Mouse (Mus musculus): ENCODE data around the gene Klhl40. TPM values are rescaled to one million over a fixed set of nuclear protein-coding genes. Genes with fewer than 3 reads are reported as not detected.

The Klhl40 gene
- polyA plus RNA-seq, 1 experiment from 2014 or later: 0.99 TPM

DNA sequence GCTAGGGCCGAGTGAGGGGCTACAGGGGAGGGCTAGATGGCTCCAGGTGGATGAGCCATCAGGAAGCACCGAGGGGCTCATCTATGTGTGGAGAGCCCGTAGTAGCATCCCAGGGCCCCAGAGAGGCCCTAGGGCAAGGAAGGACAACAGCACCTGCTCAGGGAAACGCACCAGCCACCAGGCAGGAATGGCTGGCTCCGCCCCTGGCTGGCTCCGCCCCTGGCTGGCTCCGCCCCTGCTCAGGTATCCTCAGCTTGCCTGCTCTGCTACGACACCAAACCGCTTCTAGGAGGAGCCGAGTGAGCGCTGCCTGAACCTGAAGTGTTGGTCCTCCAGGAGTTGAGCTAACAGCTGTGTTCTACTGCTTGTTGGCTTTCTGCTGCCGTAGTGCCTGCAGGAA lies 20.3 kb downstream of the Klhl40 start:
- WGBS: 9% methylated on average over 12 of the region's 12 CpGs
- Histone ChIP-seq H3K9me3 (ENCODE audit: low read length) (no peaks in the 10 kb centered on the region), H3K27ac (ENCODE audit: low read length) (no peak overlapping the region), H3K4me1 (ENCODE audit: insufficient read depth, low read length) (no peaks in the 10 kb centered on the region), H3K4me3 (ENCODE audit: low read length) (no peak overlapping the region), H3K9ac (replicated peaks; ENCODE audit: low read length) (no peak overlapping the region), H3K36me3 (ENCODE audit: insufficient read depth, low read length) (no peaks in the 10 kb centered on the region), H3K27me3 (ENCODE audit: insufficient read depth, low read length) (no peaks in the 10 kb centered on the region), H3K4me2 (replicated peaks; ENCODE audit: low read depth, low read length) (0 out of 2 replicates have a peak overlapping the region, but pooled peaks have one; percentile 23)
- peak; percentile 59; the same call in 1 of the 2 replicates for ATAC-seq (ENCODE audit: low FRiP score, low TSS enrichment)

DNA sequence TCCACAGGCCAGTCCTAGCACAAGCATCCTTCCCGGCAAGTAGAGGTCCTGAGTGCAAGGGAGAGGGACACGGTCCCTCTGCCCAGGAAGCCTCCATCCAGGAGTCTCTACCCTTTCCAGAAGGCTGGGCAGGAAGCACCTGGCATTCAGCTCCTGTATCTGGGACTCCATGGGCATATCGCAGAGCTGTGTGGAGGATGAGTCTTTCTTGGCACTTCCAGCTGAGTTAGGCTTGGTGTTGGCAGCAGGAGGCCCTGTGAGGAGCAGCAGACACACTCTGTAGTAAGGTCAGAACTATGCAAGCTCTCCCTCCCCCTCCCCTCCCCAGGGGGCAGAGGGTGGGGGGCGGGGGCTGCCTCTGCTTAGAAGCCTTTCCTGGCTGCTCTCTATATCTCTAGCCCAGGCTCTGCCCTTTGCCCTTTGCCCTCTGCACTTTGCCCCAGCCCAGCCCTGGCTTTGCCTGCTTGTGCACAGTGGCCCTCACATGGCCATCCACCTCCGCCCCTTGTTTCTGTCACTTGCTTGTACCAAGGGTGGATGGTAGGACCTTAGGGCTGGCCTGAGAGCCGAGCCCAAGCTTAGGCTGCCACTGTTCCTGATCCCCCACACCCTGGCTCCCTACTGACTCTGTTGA lies 21.6 kb downstream of the Klhl40 start:
- Histone ChIP-seq H3K27me3 (ENCODE audit: insufficient read depth, low read length) (no peaks in the 10 kb centered on the region), H3K9ac (replicated peaks; ENCODE audit: low read length) (no peak overlapping the region), H3K9me3 (ENCODE audit: low read length) (no peaks in the 10 kb centered on the region), H3K4me3 (ENCODE audit: low read length) (no peak overlapping the region), H3K4me2 (replicated peaks; ENCODE audit: low read depth, low read length) (no peak overlapping the region), H3K4me1 (ENCODE audit: insufficient read depth, low read length) (no peaks in the 10 kb centered on the region), H3K36me3 (ENCODE audit: insufficient read depth, low read length) (no peaks in the 10 kb centered on the region), H3K27ac (ENCODE audit: low read length) (no peak overlapping the region)
- WGBS: 54% methylated on average over 6 of the region's 6 CpGs
- no peak for ATAC-seq (ENCODE audit: low FRiP score, low TSS enrichment)

DNA sequence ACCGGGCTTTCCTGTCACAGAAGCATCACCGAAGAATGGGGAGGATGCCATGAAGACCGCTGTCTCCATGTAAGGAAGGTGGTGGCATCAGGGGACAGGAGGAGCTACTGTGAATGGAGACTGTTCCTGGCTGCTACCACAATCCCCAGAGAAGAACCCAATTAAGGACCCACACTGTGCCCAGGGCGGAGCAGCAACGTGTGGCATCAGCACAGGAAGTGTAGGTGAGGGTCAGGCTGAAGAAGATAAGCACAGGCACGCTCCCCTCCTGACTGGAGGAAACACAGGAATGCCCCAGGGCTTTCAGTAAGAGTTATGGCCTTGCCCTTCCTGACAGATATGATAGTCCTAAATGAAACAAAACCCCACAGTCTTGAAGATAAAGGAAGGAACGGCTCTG lies 25.3 kb downstream of the Klhl40 start:
- Histone ChIP-seq H3K27me3 (ENCODE audit: insufficient read depth, low read length) (no peaks in the 10 kb centered on the region), H3K9ac (replicated peaks; ENCODE audit: low read length) (no peak overlapping the region), H3K4me3 (ENCODE audit: low read length) (no peak overlapping the region), H3K9me3 (ENCODE audit: low read length) (no peaks in the 10 kb centered on the region), H3K4me1 (ENCODE audit: insufficient read depth, low read length) (no peaks in the 10 kb centered on the region), H3K4me2 (replicated peaks; ENCODE audit: low read depth, low read length) (no peak overlapping the region), H3K27ac (ENCODE audit: low read length) (no peak overlapping the region), H3K36me3 (ENCODE audit: insufficient read depth, low read length) (no peaks in the 10 kb centered on the region)
- 52% methylated on average over 7 of the region's 7 CpGs for WGBS
- ATAC-seq (ENCODE audit: low FRiP score, low TSS enrichment): no peak

DNA sequence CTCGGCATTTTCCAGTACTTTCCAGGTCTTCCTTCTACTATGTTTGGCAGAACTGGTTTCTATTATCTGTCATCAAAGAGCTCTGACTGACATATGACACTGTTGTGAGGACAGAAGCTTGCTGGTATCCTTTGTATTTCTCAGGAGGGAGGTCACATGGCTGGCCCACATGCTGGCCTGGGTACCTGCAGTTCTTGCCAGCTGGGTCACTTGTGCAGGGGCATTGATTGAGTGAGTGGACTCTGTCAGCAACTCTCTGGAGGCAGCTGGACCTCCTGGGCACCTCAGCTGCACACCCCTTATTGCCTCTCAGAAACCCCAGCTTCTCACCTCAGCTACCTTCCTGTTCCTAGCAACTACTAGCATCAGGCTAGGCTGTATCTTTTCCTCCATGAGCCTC lies 30.1 kb downstream of the Klhl40 start:
- H3K4me2 ChIP-seq (replicated peaks; ENCODE audit: low read depth, low read length): no peak overlapping the region
- no peak overlapping the region for H3K4me3 ChIP-seq (ENCODE audit: low read length)
- no peak overlapping the region for H3K9ac ChIP-seq (replicated peaks; ENCODE audit: low read length)
- H3K4me1 ChIP-seq (ENCODE audit: insufficient read depth, low read length): 0 out of 2 replicates have a peak, but pooled peaks cover 3% of the 10 kb centered on the region
- H3K9me3 ChIP-seq (ENCODE audit: low read length): no peaks in the 10 kb centered on the region
- WGBS: 74% methylated on average over 1 of the region's 1 CpGs
- no peaks in the 10 kb centered on the region for H3K27me3 ChIP-seq (ENCODE audit: insufficient read depth, low read length)
- no peak overlapping the region for H3K27ac ChIP-seq (ENCODE audit: low read length)
- ATAC-seq (ENCODE audit: low FRiP score, low TSS enrichment): no peak
- H3K36me3 ChIP-seq (ENCODE audit: insufficient read depth, low read length): no peaks in the 10 kb centered on the region

DNA sequence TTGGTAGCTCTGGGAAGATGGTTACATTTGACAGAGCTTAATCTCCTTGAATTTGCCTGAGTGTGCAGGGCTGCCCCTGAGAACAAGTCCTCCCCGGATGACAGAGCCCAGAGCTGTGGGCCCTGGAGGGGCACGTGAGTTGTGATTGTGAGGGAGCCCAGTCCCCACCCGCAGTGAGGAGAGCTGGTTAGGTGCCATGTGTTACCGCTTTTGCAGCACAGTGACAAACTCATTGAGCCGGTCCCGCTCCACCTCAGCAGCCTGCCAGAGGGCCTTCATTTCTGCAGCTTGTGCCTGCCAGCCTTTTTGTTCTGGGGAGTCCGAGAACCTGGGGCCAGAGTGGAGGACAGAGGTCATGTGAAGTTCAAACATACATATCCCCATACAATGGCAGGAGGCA lies 30.5 kb downstream of the Klhl40 start:
- Histone ChIP-seq H3K27ac (ENCODE audit: low read length) (no peak overlapping the region), H3K4me1 (ENCODE audit: insufficient read depth, low read length) (0 out of 2 replicates have a peak, but pooled peaks cover 3% of the 10 kb centered on the region), H3K36me3 (ENCODE audit: insufficient read depth, low read length) (no peaks in the 10 kb centered on the region), H3K9ac (replicated peaks; ENCODE audit: low read length) (no peak overlapping the region), H3K4me3 (ENCODE audit: low read length) (no peak overlapping the region), H3K9me3 (ENCODE audit: low read length) (no peaks in the 10 kb centered on the region), H3K27me3 (ENCODE audit: insufficient read depth, low read length) (no peaks in the 10 kb centered on the region), H3K4me2 (replicated peaks; ENCODE audit: low read depth, low read length) (no peak overlapping the region)
- 64% methylated on average over 7 of the region's 7 CpGs for WGBS
- ATAC-seq (ENCODE audit: low FRiP score, low TSS enrichment): no peak

DNA sequence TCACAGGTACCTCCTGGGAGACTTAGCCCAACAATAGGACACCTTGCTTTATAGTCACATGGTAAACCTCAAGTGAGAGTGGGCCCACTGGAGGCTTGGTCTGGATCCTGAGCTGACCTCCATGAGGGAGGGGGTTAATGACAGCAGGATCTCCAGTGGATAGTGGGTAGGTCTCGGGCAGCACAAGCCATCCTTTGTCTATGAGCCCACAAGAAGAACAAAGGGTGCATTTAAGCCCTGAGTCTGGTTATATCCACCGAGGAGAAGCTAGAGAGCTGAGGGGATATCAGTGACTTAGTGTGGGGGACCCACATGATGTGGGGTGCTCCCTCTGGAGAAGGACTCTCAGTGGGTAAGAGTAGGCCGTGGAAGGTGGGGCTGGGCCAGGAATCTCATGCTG lies 31.1 kb downstream of the Klhl40 start:
- Histone ChIP-seq H3K27ac (ENCODE audit: low read length) (no peak overlapping the region), H3K36me3 (ENCODE audit: insufficient read depth, low read length) (no peaks in the 10 kb centered on the region), H3K4me1 (ENCODE audit: insufficient read depth, low read length) (0 out of 2 replicates have a peak, but pooled peaks cover 3% of the 10 kb centered on the region), H3K4me2 (replicated peaks; ENCODE audit: low read depth, low read length) (no peak overlapping the region), H3K9ac (replicated peaks; ENCODE audit: low read length) (no peak overlapping the region), H3K4me3 (ENCODE audit: low read length) (no peak overlapping the region), H3K27me3 (ENCODE audit: insufficient read depth, low read length) (no peaks in the 10 kb centered on the region), H3K9me3 (ENCODE audit: low read length) (no peaks in the 10 kb centered on the region)
- ATAC-seq (ENCODE audit: low FRiP score, low TSS enrichment): no peak
- 83% methylated on average over 3 of the region's 3 CpGs for WGBS

DNA sequence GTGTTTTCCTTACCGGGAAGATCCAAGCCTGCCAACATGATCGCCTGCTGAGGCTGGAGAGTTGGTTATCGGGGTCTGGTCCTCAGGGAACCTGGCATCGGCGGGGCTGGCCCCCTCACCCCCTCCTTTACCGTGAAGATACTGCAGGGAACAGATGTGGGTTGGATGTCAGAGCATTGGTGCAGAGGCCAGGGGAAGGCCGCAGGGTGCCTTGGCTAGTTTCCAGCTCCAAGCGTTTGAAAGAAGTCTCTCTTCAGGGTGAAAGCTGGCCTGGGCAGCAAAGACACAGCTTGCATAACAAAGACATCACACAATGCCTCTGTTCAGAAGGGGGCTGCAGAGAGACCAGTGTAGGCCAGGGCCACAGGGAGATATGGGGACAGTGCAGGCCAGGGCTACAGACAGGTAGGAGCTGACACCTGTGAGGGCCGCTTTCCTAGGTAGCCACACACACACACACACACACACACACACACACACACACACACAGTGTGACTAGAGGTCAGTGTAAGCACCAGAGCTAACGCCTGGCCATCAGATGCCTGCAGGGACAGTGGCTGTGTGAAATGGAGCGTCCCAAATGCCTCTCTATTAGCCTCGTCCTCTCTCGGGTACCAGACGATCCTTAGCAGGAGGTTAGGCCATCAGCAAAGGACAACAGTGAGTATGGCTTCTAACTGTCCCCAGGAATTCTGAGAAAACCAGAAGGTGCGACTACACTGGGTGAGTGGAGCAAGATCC lies 32.8 kb downstream of the Klhl40 start:
- Histone ChIP-seq H3K36me3 (ENCODE audit: insufficient read depth, low read length) (no peaks in the 10 kb centered on the region), H3K9me3 (ENCODE audit: low read length) (no peaks in the 10 kb centered on the region), H3K27me3 (ENCODE audit: insufficient read depth, low read length) (no peaks in the 10 kb centered on the region), H3K27ac (ENCODE audit: low read length) (no peak overlapping the region), H3K4me3 (ENCODE audit: low read length) (no peak overlapping the region), H3K9ac (replicated peaks; ENCODE audit: low read length) (no peak overlapping the region), H3K4me1 (ENCODE audit: insufficient read depth, low read length) (0 out of 2 replicates have a peak, but pooled peaks cover 3% of the 10 kb centered on the region), H3K4me2 (replicated peaks; ENCODE audit: low read depth, low read length) (no peak overlapping the region)
- WGBS: 23% methylated on average over 15 of the region's 15 CpGs
- ATAC-seq (ENCODE audit: low FRiP score, low TSS enrichment): no peak

DNA sequence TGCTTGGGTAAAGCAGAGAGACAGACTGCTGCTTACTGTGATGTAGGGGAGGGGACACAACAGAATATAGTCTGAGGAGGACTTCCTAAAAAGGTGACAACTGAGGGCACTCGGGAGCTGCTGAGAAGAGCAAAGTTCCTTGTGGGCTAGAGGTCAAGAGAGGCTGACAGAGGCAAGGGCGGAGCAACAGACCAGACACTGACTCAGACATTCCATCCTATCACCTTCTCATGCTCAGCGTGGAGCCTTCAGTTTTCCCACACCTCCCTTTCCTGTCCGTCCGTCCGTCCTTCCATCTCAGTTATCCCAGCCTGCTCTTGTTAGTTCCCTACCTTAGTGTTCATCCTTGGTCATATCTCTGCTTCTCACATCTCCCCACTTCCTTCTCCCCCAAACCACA lies 37.8 kb downstream of the Klhl40 start:
- WGBS: 64% methylated on average over 6 of the region's 6 CpGs
- H3K36me3 ChIP-seq (ENCODE audit: insufficient read depth, low read length): no peaks in the 10 kb centered on the region
- ATAC-seq (ENCODE audit: low FRiP score, low TSS enrichment): no peak

DNA sequence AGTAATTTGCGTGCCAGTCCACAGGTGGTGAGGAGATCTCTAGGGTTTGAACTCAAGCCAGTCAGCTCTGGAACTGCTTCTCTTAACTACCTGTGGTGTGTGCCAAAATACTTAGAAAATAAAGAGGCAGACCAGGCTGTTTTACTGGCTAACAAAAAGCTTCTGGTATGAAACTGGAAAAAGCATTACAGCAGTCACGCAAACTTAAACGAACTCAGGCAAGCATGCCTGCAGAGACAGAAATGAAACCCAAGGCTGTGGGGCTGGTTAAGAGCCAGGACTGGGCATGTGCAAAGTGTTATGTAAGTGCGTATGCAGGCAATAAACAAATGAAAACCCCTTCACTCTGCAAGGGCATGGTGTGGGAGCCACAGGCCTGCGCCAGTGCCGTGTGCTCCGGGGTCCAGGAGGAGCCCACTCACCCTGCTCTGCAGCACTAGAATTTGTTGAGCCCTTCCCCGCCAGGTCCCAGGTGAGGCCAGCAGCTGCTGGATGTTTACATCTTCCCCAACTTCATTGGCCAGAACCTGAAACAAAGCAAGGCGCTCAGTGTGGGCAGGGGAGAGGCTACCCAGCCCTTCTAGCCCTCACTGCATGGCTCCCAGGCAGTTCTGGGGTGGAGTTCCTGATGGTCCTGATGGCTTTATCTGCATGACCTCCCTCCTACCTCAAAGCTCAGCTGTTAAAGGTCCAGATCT lies 41.8 kb downstream of the Klhl40 start:
- no peaks in the 10 kb centered on the region for H3K27me3 ChIP-seq (ENCODE audit: insufficient read depth, low read length)
- H3K9ac ChIP-seq (replicated peaks; ENCODE audit: low read length): no peak overlapping the region
- 74% methylated on average over 9 of the region's 9 CpGs for WGBS
- no peaks in the 10 kb centered on the region for H3K9me3 ChIP-seq (ENCODE audit: low read length)
- H3K27ac ChIP-seq (ENCODE audit: low read length): no peak overlapping the region
- H3K4me3 ChIP-seq (ENCODE audit: low read length): no peak overlapping the region
- no peaks in the 10 kb centered on the region for H3K4me1 ChIP-seq (ENCODE audit: insufficient read depth, low read length)
- no peak overlapping the region for H3K4me2 ChIP-seq (replicated peaks; ENCODE audit: low read depth, low read length)
- H3K36me3 ChIP-seq (ENCODE audit: insufficient read depth, low read length): no peaks in the 10 kb centered on the region
- ATAC-seq (ENCODE audit: low FRiP score, low TSS enrichment): no peak

More for the DNA sequence above, 37.8 kb downstream of the Klhl40 start:
- Histone ChIP-seq H3K27ac (ENCODE audit: low read length) (no peak overlapping the region), H3K4me2 (replicated peaks; ENCODE audit: low read depth, low read length) (no peak overlapping the region), H3K4me1 (ENCODE audit: insufficient read depth, low read length) (0 out of 2 replicates have a peak, but pooled peaks cover under 1% of the 10 kb centered on the region), H3K4me3 (ENCODE audit: low read length) (no peak overlapping the region), H3K9ac (replicated peaks; ENCODE audit: low read length) (no peak overlapping the region), H3K27me3 (ENCODE audit: insufficient read depth, low read length) (no peaks in the 10 kb centered on the region), H3K9me3 (ENCODE audit: low read length) (no peaks in the 10 kb centered on the region)
